Mouse (Mus musculus): ENCODE measurements around the gene Heatr4.

DNA sequence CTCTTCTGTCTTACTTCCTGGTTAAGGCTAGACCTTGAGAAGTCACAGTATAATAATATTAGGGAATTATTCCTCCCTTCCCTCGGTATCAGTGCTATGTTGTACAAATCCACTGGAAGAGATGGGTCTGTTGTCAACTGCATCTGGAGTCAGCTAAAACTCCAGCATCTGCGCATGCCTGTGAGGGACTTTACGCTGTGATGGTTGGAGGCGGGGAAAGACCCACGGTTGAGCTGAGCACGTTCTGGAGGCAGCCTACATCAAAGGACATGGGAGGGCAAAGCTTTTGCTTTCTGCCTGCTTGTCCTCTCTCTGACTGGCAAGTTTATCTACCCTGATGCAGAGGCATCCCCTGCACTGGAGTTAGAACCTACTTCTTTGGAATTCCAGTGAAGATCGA lies 41.2 kb upstream of the Heatr4 start:
- TF ChIP-seq CTCF (IDR thresholded peaks at IDR 0.05; ENCODE audit: low read depth) (no peak), EP300 (IDR thresholded peaks at IDR 0.05; ENCODE audit: low read depth) (no peak)
